Mouse (Mus musculus): Measurements from ENCODE around the gene Got1. TPM values are rescaled to one million over a fixed set of nuclear protein-coding genes. Genes with fewer than 3 reads are reported as not detected.

The Got1 gene
- polyA plus RNA-seq (2016; fragmentation: Nextera tagmentation; extraction: Ambion mirVana) = 54.9 and 58.5 TPM in 2 replicates

DNA sequence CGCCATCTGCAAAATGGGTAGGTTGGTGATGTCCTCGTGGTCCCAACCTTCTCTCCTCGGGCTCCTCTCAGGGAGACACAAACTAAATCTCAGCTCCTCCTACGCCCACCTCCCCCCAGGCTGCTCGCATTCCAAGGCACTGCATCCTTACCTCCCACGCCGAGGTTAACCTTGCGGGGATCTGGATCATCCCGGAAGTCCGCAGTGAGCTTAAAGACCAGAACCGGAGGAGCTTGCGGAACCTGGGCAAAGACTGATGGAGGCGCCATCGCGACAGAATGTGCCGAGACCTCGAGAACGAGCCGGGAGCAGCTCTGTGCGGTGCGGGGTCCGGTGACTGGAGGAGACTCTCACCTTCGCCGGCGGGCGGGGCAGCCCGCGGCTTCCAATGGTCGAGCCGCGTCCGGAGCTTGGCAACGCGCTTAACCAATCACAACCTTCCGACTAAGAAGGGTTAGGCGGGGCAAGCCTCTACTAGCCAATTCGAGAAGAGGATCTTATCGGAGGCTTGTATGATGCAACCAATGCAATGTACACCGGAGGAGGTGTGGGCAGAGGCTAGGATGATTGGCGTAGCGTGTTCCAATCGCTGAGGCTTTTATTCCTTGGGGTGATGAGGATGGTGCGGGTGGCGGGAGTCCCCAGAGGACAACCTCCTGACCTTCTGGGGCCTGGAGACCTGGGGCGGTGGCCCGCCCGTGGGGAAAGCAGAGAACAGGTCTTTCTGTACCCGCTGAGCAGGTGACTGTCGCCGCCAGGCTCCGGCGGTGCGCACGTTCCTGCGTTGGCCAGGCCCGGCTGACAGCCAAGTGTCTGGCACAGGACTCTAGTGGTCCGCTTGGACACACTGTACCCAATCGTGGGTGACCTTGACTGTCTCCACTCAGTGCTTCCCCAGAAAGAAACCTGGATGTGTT is at the start of gene Got1:
Gene Got1 (minus strand): TSS at position 419 of the 917 bp plus-strand sequence.
- no peaks in the 10 kb centered on the region for H3K9me3 ChIP-seq (replicated peaks)
- H3K4me3 ChIP-seq = peak within 1 kb of the TSS; percentile 59
- peak within 1 kb of the TSS; percentile 72 for H3K4me2 ChIP-seq (replicated peaks)
- under 1% methylated on average over 58 of the region's 58 CpGs for WGBS
- peak within 1 kb of the TSS; percentile 80 for H3K9ac ChIP-seq
- peak within 1 kb of the TSS; percentile 60; the same call in 1 of the 2 replicates for H3K27ac ChIP-seq
- no peaks in the 10 kb centered on the region for H3K36me3 ChIP-seq
- H3K27me3 ChIP-seq = peaks cover 12% of the 10 kb centered on the region
- peaks cover 34% of the 10 kb centered on the region for H3K4me1 ChIP-seq
- peak; percentile 100 for ATAC-seq (ENCODE audit: low FRiP score)

DNA sequence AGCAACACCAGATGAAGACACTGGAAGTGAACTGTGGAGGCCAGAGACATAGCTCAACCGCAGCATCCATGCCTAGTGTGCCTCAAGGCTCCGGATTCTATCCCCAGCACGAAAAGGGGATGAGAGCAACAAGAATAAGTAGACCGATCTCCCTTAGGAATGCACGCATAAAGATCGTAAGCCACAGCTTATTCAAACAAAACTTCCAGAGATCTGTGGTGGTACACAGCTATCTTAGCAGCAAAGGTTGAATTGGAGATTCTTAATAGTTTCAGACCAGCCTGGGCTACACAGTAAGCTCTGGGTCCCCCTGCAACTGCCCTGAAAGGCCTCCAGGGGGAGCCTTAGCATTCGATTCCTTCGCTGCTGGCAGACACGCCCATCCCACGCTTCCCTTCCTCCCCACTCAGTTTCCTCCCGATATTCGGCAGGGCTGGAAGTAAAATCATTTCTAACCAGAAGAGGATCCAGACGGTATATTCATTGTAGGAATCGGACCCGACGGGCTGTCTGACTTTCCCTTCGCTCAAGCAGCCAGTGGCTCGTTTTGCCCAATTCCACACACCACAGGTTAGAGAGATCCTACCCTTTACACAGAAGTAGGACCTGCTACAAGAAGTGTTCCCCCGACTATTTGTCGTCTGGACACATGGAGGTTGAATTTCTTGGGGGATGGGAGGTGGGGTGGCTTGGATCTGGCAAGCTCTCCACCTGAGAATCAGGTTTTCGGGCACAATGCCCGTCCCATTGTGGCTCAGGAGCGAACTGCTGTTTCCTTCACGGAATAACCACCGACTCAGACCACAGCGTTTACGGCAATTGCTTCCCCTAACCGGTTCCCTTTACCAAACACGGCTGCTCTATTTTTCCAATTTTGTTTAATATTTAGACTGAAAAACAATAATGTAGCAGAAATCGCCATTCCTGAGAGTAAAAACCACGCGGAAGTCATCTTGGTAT is 46.7 kb upstream of the Got1 start:
- 14% methylated on average over 32 of the region's 32 CpGs for WGBS
- Histone ChIP-seq H3K4me1 (peaks cover 7% of the 10 kb centered on the region; the same call in 1 of the 2 replicates), H3K4me2 (replicated peaks) (peak overlapping the region; percentile 81), H3K4me3 (peak overlapping the region; percentile 36), H3K9me3 (replicated peaks) (no peaks in the 10 kb centered on the region), H3K27ac (no peak overlapping the region), H3K9ac (peak overlapping the region; percentile 45), H3K36me3 (no peaks in the 10 kb centered on the region), H3K27me3 (peaks cover 54% of the 10 kb centered on the region)
- ATAC-seq (ENCODE audit: low FRiP score) = peak; percentile 67; the same call in 1 of the 2 replicates

DNA sequence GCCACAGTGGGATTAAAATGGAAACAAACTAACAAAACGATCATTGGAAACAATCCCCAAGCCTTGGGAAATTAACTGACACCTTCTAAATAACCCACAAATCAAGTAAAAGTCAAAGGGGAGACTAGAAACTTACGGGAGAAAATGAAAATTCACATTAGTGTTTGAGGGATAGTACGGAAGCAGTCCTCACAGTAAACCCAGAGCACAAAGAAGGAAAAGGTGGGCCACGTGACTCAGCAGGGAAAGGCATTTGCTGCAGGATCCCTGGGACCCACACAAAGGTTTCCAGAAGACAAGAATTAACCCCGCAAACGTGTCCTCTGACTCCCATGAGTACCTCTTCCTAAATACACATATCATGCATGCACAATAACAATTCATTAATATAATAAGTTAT is 44.7 kb upstream of the Got1 start:
- no peaks in the 10 kb centered on the region for H3K9me3 ChIP-seq (replicated peaks)
- no peaks in the 10 kb centered on the region for H3K36me3 ChIP-seq
- H3K4me1 ChIP-seq = peaks cover 7% of the 10 kb centered on the region; the same call in 1 of the 2 replicates
- H3K9ac ChIP-seq = no peak overlapping the region
- no peak for ATAC-seq (ENCODE audit: low FRiP score)
- H3K4me2 ChIP-seq (replicated peaks) = no peak overlapping the region
- peaks cover 49% of the 10 kb centered on the region for H3K27me3 ChIP-seq
- H3K4me3 ChIP-seq = no peak overlapping the region
- H3K27ac ChIP-seq = no peak overlapping the region
- 55% methylated on average over 6 of the region's 6 CpGs for WGBS

DNA sequence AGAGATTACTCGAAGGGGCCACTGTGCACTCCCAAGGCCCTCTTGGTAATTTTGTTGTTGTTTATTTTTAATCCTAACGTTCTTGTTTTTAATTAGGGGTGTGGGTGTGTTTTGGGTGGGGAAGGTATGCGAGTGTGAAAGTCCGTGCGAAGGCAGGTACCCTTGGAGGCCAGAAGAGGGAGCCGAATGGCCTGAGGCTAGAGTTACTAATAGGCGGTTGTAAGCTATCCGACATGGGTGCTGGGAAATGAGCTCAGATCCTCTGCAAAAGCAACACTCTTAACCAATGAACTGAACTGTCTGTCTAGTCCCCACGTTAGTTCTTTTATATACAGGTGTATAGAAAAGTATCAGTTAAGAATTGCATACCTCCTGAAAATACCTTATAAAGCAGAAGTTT is 43.9 kb upstream of the Got1 start:
- H3K9ac ChIP-seq = no peak overlapping the region
- no peak overlapping the region for H3K4me3 ChIP-seq
- H3K36me3 ChIP-seq = no peaks in the 10 kb centered on the region
- peaks cover 43% of the 10 kb centered on the region for H3K27me3 ChIP-seq
- 51% methylated on average over 9 of the region's 9 CpGs for WGBS
- no peak overlapping the region for H3K27ac ChIP-seq
- peaks cover 7% of the 10 kb centered on the region; the same call in 1 of the 2 replicates for H3K4me1 ChIP-seq
- H3K9me3 ChIP-seq (replicated peaks) = no peaks in the 10 kb centered on the region
- ATAC-seq (ENCODE audit: low FRiP score) = no peak
- H3K4me2 ChIP-seq (replicated peaks) = no peak overlapping the region

DNA sequence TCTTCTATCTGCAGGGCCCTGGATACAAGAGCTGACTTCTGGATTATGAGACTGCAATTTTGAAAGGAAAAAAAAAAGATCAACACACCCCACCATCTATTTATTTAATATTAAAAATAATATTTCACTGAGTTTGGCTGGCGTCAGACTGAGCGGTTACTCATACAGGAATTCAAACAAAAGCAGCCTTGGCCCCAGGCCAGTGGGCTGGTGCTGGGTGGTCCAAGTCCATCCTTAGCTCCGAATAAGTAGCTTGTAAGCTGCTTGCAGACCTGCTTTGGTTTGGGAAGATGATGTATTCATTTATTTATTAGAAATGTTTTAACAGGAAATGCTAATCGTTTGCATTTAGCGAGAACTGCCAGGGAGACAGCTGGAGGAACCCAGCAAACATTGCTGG is 38.8 kb upstream of the Got1 start:
- Histone ChIP-seq H3K9me3 (replicated peaks) (no peaks in the 10 kb centered on the region), H3K9ac (no peak overlapping the region), H3K27ac (no peak overlapping the region), H3K27me3 (peaks cover 13% of the 10 kb centered on the region; the same call in 1 of the 2 replicates), H3K36me3 (no peaks in the 10 kb centered on the region), H3K4me2 (replicated peaks) (no peak overlapping the region), H3K4me3 (no peak overlapping the region), H3K4me1 (no peaks in the 10 kb centered on the region)
- ATAC-seq (ENCODE audit: low FRiP score) = no peak
- WGBS = 83% methylated on average over 5 of the region's 5 CpGs

DNA sequence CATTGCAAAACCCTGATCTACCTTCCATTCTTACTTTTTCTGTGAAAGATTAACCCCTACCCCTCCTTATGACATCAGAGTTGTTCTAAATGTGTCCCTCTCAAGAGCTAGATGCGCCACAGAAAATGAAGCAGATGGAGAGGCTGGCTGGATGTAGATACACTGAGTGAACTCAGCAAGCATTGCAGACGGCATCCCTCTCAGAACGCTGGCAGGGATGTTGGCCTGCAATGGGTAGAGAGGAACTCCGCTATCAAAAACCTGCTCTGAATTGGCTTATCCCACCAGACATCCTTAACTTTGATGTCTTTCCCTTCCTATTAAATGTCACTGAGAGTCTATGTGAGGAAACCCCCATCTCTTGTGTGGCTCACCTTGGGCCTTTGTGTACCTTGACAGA is 37.4 kb upstream of the Got1 start:
- ATAC-seq (ENCODE audit: low FRiP score) = no peak
- Histone ChIP-seq H3K9me3 (replicated peaks) (no peaks in the 10 kb centered on the region), H3K4me3 (no peak overlapping the region), H3K4me1 (no peaks in the 10 kb centered on the region), H3K27me3 (peaks cover 6% of the 10 kb centered on the region; the same call in 1 of the 2 replicates), H3K27ac (no peak overlapping the region), H3K4me2 (replicated peaks) (no peak overlapping the region), H3K36me3 (no peaks in the 10 kb centered on the region), H3K9ac (no peak overlapping the region)
- WGBS = 85% methylated on average over 4 of the region's 4 CpGs

DNA sequence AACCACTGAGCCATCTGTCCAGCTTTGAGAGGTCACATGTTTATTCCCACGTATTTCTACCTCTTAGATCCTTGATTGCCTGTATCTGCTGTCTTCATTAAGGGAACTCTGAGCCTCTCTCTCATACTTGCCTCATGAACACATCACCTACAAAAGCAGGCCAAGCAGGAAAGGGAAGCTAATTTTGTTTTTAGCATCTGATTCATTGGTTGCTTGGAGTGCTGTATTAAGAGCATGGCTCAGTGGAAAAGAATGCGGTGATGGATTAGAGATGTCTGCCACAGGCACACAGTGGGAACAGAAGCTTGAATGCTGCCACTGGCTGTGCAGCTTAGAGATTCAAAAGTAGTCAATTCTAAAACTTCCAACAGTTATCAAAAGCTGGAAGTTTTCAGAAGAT is 35.8 kb upstream of the Got1 start:
- no peak for ATAC-seq (ENCODE audit: low FRiP score)
- Histone ChIP-seq H3K9me3 (replicated peaks) (no peaks in the 10 kb centered on the region), H3K4me3 (no peak overlapping the region), H3K27ac (no peak overlapping the region), H3K36me3 (no peaks in the 10 kb centered on the region), H3K4me1 (no peaks in the 10 kb centered on the region), H3K27me3 (peaks cover 4% of the 10 kb centered on the region; the same call in 1 of the 2 replicates), H3K4me2 (replicated peaks) (no peak overlapping the region), H3K9ac (no peak overlapping the region)
- 78% methylated on average over 2 of the region's 2 CpGs for WGBS

DNA sequence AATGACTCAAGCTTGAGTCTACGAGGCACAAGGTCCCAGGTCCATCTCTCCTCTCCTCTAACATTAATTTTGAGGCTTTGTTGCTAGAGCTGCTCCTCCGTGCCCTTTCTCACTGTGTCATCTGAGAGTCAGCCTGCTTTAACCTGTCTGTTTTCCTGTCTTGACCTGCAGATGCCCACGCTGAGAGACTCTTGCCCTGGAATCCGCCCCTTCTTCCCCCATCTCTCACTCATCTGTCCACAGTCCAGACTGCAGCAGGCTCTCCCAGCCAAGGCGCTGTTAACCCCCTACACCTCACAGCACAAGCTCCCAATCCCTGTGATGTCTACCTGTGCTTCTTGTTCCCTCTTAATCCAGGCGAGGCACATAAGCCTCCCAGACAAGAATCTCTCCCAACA is 27.1 kb upstream of the Got1 start:
- Histone ChIP-seq H3K9ac (no peak overlapping the region), H3K4me1 (peaks cover 8% of the 10 kb centered on the region), H3K9me3 (replicated peaks) (no peaks in the 10 kb centered on the region), H3K27me3 (peaks cover 17% of the 10 kb centered on the region), H3K27ac (no peak overlapping the region), H3K4me2 (replicated peaks) (no peak overlapping the region), H3K4me3 (no peak overlapping the region), H3K36me3 (no peaks in the 10 kb centered on the region)
- WGBS = 70% methylated on average over 6 of the region's 6 CpGs
- ATAC-seq (ENCODE audit: low FRiP score) = no peak

DNA sequence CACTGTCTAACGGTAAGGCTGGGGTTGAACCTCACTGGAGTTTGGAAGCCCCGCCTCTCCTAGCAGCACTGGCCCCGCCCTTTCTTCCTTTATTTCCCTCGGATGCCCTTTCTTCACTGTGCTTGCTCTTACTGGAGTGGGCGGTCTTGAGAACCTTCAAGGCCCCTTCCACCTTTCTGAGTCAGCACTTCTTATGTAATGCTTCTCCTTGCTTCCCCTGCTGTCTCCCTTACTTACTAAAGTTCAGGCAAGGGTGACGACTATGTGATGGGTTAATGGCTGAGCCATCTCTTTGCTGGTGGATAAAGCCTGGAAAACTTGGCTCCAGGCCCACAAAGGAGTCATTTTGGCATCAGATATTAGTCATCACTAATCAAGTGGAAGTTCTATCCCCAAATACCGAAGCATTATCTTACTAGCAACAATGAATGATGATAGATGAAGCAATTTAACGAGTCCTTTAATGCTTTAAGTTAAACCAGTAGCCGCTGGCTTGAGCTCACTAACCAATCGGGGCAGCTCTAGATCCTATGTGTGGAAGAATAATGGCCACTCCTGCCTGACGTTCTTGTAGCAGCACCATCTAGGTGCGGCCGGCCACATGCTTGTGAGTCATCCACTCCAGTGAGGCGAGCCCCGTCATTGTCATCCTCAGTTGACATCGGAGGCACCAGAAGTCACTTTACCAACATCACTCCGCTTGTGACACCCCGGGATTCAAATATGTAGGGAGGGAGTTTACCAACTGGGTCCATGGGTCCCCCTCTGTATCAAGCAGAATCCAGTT is 26.5 kb upstream of the Got1 start:
- no peaks in the 10 kb centered on the region for H3K9me3 ChIP-seq (replicated peaks)
- H3K4me3 ChIP-seq = no peak overlapping the region
- peaks cover 14% of the 10 kb centered on the region for H3K4me1 ChIP-seq
- ATAC-seq (ENCODE audit: low FRiP score) = no peak
- H3K27ac ChIP-seq = no peak overlapping the region
- 85% methylated on average over 18 of the region's 18 CpGs for WGBS
- H3K9ac ChIP-seq = no peak overlapping the region
- no peaks in the 10 kb centered on the region for H3K36me3 ChIP-seq
- H3K4me2 ChIP-seq (replicated peaks) = no peak overlapping the region
- H3K27me3 ChIP-seq = peaks cover 17% of the 10 kb centered on the region

DNA sequence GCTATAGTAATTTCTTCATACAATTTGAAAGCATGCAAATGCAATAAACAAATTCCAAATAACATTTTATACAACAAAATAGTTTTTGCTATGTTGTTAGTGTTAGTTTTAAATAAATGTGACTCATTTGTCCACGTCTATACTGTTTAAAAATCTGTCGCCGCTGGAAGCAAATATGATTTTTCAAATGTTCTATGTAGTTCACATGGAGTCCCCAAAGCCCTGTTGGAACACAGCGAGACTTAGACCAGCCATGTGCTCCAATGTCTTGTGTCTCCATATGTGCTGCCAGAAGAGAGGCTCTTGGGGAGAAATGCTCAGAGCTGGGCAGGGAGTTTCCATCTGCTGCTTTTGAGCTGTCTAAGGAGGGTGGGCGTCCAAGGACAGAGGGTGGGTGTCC is 23.7 kb upstream of the Got1 start:
- WGBS = 90% methylated on average over 5 of the region's 5 CpGs
- Histone ChIP-seq H3K4me3 (no peak overlapping the region), H3K9me3 (replicated peaks) (no peaks in the 10 kb centered on the region), H3K4me1 (peaks cover 15% of the 10 kb centered on the region), H3K27me3 (peaks cover 15% of the 10 kb centered on the region), H3K36me3 (no peaks in the 10 kb centered on the region), H3K4me2 (replicated peaks) (no peak overlapping the region), H3K27ac (no peak overlapping the region), H3K9ac (no peak overlapping the region)
- ATAC-seq (ENCODE audit: low FRiP score) = no peak

DNA sequence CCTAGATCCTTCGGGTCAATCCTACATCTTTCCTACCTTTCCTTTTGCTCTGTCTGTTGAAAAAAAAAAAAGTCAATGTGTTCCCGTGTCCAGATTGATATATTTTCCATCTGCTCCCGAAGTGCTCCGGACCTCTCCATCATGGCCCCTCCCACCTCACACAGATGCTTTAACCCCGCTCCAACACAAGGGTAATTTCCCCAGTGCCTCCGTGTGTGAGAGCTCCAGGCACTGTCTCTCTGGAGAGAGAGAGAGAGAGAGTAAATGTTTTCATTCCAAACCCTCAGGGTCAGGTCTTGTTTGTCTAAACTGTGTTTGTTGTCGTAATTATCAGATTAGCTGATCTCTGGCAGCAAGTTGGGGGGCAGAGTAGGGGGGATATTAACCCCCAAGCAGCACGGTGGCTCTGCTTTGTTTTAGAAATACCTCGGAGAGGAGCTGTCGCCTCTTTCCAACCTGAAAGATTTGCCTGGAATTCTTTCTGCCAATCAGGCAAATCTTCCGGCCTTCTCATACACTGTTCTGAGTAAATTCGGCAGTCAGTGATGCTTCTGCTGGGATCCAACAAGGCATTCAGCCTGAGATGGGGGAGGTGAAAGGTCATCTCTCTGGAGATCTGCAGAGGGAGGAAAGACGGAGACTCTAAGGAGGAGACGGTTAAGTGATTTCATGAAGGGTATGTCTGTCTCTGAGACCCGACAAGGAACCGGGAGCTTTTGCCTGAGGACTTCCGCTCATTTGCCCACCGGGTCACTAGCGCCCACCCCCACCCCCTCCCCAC is 22.1 kb upstream of the Got1 start:
- Histone ChIP-seq H3K9ac (0 out of 2 replicates have a peak overlapping the region, but pooled peaks have one; percentile 32), H3K36me3 (no peaks in the 10 kb centered on the region), H3K27me3 (peaks cover 20% of the 10 kb centered on the region), H3K4me2 (replicated peaks) (peak overlapping the region; percentile 41), H3K9me3 (replicated peaks) (no peaks in the 10 kb centered on the region), H3K4me3 (no peak overlapping the region), H3K27ac (0 out of 2 replicates have a peak overlapping the region, but pooled peaks have one; percentile 23), H3K4me1 (peaks cover 15% of the 10 kb centered on the region)
- 7% methylated on average over 19 of the region's 19 CpGs for WGBS
- no peak for ATAC-seq (ENCODE audit: low FRiP score)
